Mouse (Mus musculus) forebrain, embryonic 14.5 days (tissue): ENCODE measurements around the gene Rad54l. TPM values are rescaled to one million over a fixed set of nuclear protein-coding genes. Genes with fewer than 3 reads are reported as not detected.

ENCODE experiments used
- ATAC-seq: fragments of 200-750 bp; cut with Nextera tagmentation; 2 replicates; pipeline ENCODE4 v1.8.0; 2017; ENCODE audit warnings: mild to moderate bottlenecking, moderate library complexity
- DNase-seq: peaks from one replicate; pipeline ENCODE4 v3.0.0-alpha.2; 2015; ENCODE audit warnings: low spot score
- H3K27ac ChIP-seq: fragments of 300-500 bp; sonication (generic); 2 replicates; pipeline ENCODE4 v1.5.1; 2014; ENCODE audit warnings: low read depth, mild to moderate bottlenecking, control low read depth, low read length, moderate library complexity
- H3K27me3 ChIP-seq: fragments of 300-500 bp; sonication (generic); replicated peaks from 2 replicates; pipeline ENCODE4 v1.6.1; 2014; ENCODE audit warnings: low read length, control low read depth, mixed read lengths; ENCODE audit not compliant: control insufficient read depth, insufficient read depth
- H3K36me3 ChIP-seq: fragments of 300-500 bp; sonication (generic); 2 replicates; pipeline ENCODE4 v1.6.1; 2014; ENCODE audit warnings: low read length, control low read depth; ENCODE audit not compliant: control insufficient read depth, insufficient read depth
- H3K4me1 ChIP-seq: fragments of 300-500 bp; sonication (generic); 2 replicates; pipeline ENCODE4 v1.6.1; 2014; ENCODE audit warnings: antibody characterized with exemption, low read length, control low read depth; ENCODE audit not compliant: control insufficient read depth, insufficient read depth
- H3K4me2 ChIP-seq: fragments of 300-500 bp; sonication (generic); 2 replicates; pipeline ENCODE4 v1.6.1; 2014; ENCODE audit warnings: mild to moderate bottlenecking, control low read depth, low read length
- H3K4me3 ChIP-seq: fragments of 300-500 bp; sonication (generic); 2 replicates; pipeline ENCODE4 v1.5.1; 2014; ENCODE audit warnings: low read depth, low read length, control low read depth
- H3K9ac ChIP-seq: fragments of 300-500 bp; sonication (generic); 2 replicates; pipeline ENCODE4 v1.6.1; 2014; ENCODE audit warnings: mild to moderate bottlenecking, low read length, control low read depth, moderate library complexity
- H3K9me3 ChIP-seq: fragments of 300-500 bp; sonication (generic); replicated peaks from 2 replicates; pipeline ENCODE4 v1.6.1; 2016; ENCODE audit warnings: low read length, control low read depth, mixed read lengths; ENCODE audit not compliant: control insufficient read depth
- WGBS: fragments of 180-500 bp; shearing (Covaris S2); extraction: QIAGEN DNeasy Blood & Tissue Kit; methylation state at CpG from one replicate; pipeline ENCODE4 v1.1.7; 2014; 5-methylcytosine and 5-hydroxymethylcytosine counted together
- polyA plus RNA-seq: library from polyadenylated mRNA; unstranded; fragments of >200 nt; fragmentation: Nextera tagmentation; extraction: Ambion mirVana; gene quantifications from 2 replicates; pipeline ENCODE4 v1.2.1, GENCODE M21; 2014

The Rad54l gene
- polyA plus RNA-seq, 1 experiment from 2014 or later = 18.2 TPM

DNA sequence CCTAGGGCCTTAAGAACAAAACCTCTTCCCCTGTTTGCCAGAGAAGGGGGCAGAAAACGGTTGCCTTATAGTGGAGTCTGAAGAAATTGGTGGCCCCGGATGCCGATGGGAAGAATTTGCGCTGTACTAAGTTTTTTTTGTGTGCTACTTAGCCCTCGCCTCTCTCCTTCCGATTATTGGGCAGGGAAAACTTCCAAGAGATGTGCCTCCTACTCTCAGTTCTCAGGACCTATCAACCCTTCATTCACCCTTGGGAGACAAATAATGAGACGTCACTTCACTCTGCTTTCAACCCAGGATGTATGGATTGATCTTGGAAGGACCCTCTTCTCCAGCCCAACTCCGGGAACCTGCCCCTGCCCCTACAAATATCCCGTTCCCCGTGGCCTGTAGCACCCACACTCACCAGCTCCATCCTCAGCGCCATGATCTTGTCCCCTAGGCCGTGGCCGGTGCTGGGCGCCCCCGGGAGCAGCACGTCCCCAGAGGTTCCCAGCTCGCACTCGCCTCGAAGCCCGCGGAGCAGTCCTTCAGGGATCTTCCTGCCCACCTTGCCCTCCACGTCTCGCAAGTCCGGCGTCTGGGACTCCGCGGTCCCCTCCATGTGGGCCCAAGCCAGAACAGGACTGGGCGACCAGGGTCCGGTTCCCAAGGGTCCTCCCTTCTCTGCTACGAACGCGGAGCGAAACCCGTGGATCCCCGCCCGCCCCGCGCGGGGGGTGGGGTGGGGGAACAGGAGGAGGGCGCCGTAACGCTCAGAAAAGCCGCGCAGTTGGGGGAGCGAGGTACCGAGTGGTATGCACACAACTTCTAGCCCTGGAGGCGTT lies 20.6 kb upstream of the Rad54l start:
- WGBS = under 1% methylated on average over 44 of the region's 47 CpGs
- ATAC-seq = peak; percentile 86

GRCm38 (mm10) chr4:116143317-116143811 lies 19.9 kb upstream of the Rad54l start:
- no peaks in the 10 kb centered on the region for H3K9me3 ChIP-seq
- peaks cover 5% of the 10 kb centered on the region; the same call in 1 of the 2 replicates for H3K27me3 ChIP-seq
- H3K27ac ChIP-seq = no peak overlapping the region
- no peak for DNase-seq
- H3K4me2 ChIP-seq = peak overlapping the region; percentile 95
- peaks cover 9% of the 10 kb centered on the region; the same call in 1 of the 2 replicates for H3K4me1 ChIP-seq
- H3K36me3 ChIP-seq = no peaks in the 10 kb centered on the region
- WGBS = 7% methylated on average over 7 of the region's 7 CpGs
- H3K9ac ChIP-seq = no peak overlapping the region
- 0 out of 2 replicates have a peak, but pooled peaks have one; percentile 13 for ATAC-seq
- peak overlapping the region; percentile 64; the same call in 1 of the 2 replicates for H3K4me3 ChIP-seq

More for the DNA sequence above, 20.6 kb upstream of the Rad54l start:
- Histone ChIP-seq H3K4me1 (peaks cover 9% of the 10 kb centered on the region; the same call in 1 of the 2 replicates), H3K27ac (no peak overlapping the region), H3K27me3 (peaks cover 5% of the 10 kb centered on the region; the same call in 1 of the 2 replicates), H3K9ac (peak overlapping the region; percentile 70), H3K9me3 (no peaks in the 10 kb centered on the region), H3K4me3 (peak overlapping the region; percentile 64), H3K36me3 (no peaks in the 10 kb centered on the region), H3K4me2 (peak overlapping the region; percentile 95)
- DNase-seq = peak; percentile 71

DNA sequence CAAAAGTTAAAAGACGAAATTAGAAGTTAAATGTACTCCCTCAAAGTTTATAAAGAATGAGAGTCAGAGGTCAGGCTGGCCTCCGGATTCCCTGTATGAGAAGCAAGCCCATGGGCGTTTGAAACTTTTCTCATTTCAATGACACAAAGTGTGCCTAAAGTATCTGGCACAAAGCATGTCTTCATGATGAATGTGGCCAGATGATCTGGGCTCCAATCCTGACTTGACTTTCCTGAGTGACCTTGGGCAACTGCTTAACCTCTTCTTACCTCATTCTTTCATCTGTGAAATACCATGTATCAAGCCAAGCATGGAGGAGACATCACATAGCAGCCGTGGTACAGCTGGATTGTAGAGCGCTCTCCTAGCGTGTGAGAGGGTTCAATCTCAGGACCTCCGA lies 18.8 kb upstream of the Rad54l start:
- Histone ChIP-seq H3K4me2 (no peak overlapping the region), H3K4me1 (peaks cover 9% of the 10 kb centered on the region; the same call in 1 of the 2 replicates), H3K27me3 (peaks cover 5% of the 10 kb centered on the region; the same call in 1 of the 2 replicates), H3K27ac (no peak overlapping the region), H3K9ac (no peak overlapping the region), H3K4me3 (no peak overlapping the region), H3K36me3 (no peaks in the 10 kb centered on the region), H3K9me3 (no peaks in the 10 kb centered on the region)
- WGBS = 83% methylated on average over 7 of the region's 7 CpGs
- no peak for DNase-seq
- ATAC-seq = no peak

GRCm38 (mm10) chr4:116141736-116142135 lies 18.2 kb upstream of the Rad54l start:
- ATAC-seq (no peak), DNase-seq (no peak)
- H3K4me1 ChIP-seq = peaks cover 9% of the 10 kb centered on the region; the same call in 1 of the 2 replicates
- no peak overlapping the region for H3K4me3 ChIP-seq
- 73% methylated on average over 1 of the region's 1 CpGs for WGBS
- no peak overlapping the region for H3K4me2 ChIP-seq
- no peaks in the 10 kb centered on the region for H3K9me3 ChIP-seq
- no peaks in the 10 kb centered on the region for H3K36me3 ChIP-seq
- no peak overlapping the region for H3K9ac ChIP-seq
- H3K27ac ChIP-seq = no peak overlapping the region
- H3K27me3 ChIP-seq = peaks cover 5% of the 10 kb centered on the region; the same call in 1 of the 2 replicates

- no peak overlapping the region for H3K9ac ChIP-seq
Measured at GRCm38 (mm10) chr4:116140801-116141574, 17.5 kb upstream of the Rad54l start.

DNA sequence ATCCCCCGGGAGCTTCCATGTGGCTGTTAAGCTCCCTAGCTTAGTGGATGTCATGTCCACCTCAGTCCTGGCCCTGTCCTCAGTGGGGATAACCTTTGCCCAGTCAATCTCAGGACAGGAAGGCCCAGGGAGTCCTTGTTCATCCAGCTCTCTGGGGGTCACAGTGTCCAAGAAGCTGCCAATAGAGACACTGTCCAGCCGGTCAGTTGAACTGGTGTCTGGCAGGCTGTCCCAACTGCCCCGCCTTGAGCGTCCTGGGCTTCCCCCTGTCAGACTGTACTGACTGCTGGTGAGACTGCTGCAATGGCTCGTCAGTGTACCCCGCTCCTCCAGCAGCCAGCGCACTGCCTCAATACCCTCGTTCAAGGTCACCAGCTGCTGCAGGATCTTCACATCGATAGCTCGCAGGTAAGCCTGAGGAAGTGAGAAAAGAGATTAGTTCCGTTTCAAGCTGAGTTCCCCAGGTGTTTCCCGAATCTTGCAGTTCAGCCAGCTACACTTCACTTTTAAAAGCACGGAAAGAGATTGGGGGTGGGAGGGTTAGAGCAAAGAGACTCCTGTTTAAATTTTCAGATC lies 14.0 kb upstream of the Rad54l start:
- H3K9me3 ChIP-seq = no peaks in the 10 kb centered on the region
- H3K27me3 ChIP-seq = no peaks in the 10 kb centered on the region
- H3K9ac ChIP-seq = no peak overlapping the region
- no peaks in the 10 kb centered on the region for H3K36me3 ChIP-seq
- no peaks in the 10 kb centered on the region for H3K4me1 ChIP-seq
- DNase-seq = no peak
- 48% methylated on average over 13 of the region's 13 CpGs for WGBS
- ATAC-seq = no peak
- no peak overlapping the region for H3K27ac ChIP-seq
- no peak overlapping the region for H3K4me3 ChIP-seq
- no peak overlapping the region for H3K4me2 ChIP-seq

More at GRCm38 (mm10) chr4:116140801-116141574, 17.5 kb upstream of the Rad54l start:
- ATAC-seq (no peak), DNase-seq (no peak)
- Histone ChIP-seq H3K4me3 (no peak overlapping the region), H3K9me3 (no peaks in the 10 kb centered on the region), H3K27me3 (peaks cover 5% of the 10 kb centered on the region; the same call in 1 of the 2 replicates), H3K4me2 (no peak overlapping the region), H3K27ac (no peak overlapping the region), H3K4me1 (peaks cover 9% of the 10 kb centered on the region; the same call in 1 of the 2 replicates), H3K36me3 (no peaks in the 10 kb centered on the region)
- WGBS = 84% methylated on average over 7 of the region's 7 CpGs

DNA sequence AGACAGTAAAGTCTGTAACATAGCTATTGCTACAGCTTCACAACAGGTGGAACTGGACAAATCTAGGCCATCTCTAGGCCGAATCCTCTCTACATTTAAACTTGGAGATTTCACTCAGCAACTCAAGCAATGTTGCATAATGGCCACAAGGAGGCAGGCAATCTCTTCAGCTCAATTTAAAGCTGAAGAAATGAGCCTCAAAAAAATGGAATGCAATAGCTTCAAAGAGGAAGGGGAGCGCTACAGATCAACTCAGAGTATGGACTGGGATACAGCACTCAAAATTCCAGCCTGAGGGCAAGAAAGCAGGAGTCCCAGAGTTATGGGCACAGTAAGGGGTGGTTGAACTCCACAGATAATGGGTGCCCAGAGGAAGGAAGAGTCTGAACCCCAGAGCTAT lies 11.5 kb upstream of the Rad54l start:
- peak; percentile 83 for DNase-seq
- Histone ChIP-seq H3K4me3 (no peak overlapping the region), H3K27me3 (no peaks in the 10 kb centered on the region), H3K4me2 (no peak overlapping the region), H3K4me1 (no peaks in the 10 kb centered on the region), H3K36me3 (no peaks in the 10 kb centered on the region), H3K9ac (no peak overlapping the region), H3K27ac (no peak overlapping the region), H3K9me3 (no peaks in the 10 kb centered on the region)
- no peak for ATAC-seq
- 32% methylated on average over 2 of the region's 2 CpGs for WGBS

- no peak for ATAC-seq
- no peaks in the 10 kb centered on the region for H3K4me1 ChIP-seq
- no peak for DNase-seq
- no peak overlapping the region for H3K9ac ChIP-seq
- no peak overlapping the region for H3K27ac ChIP-seq
- 94% methylated on average over 4 of the region's 4 CpGs for WGBS
- no peaks in the 10 kb centered on the region for H3K36me3 ChIP-seq
- no peaks in the 10 kb centered on the region for H3K9me3 ChIP-seq
- no peaks in the 10 kb centered on the region for H3K27me3 ChIP-seq
- H3K4me3 ChIP-seq = no peak overlapping the region
- H3K4me2 ChIP-seq = no peak overlapping the region
Measured at GRCm38 (mm10) chr4:116133126-116133525, 9.6 kb upstream of the Rad54l start.
